Mouse (Mus musculus): Measurements from ENCODE around the gene Amigo2. TPM values are rescaled to one million over a fixed set of nuclear protein-coding genes. Genes with fewer than 3 reads are reported as not detected.

Amigo2 gene
- polyA plus RNA-seq, 1 experiment from 2014 or later: 2.5 TPM

- 75% methylated on average over 9 of the region's 9 CpGs for WGBS
These were observed 33.7 kb upstream of the Amigo2 start for GRCm38 (mm10) chr15:97280776-97281175.

GRCm38 (mm10) chr15:97280131-97280530 lies 33.0 kb upstream of the Amigo2 start:
- no peak for DNase-seq (ENCODE audit: extremely low spot score, low spot score)
- Histone ChIP-seq H3K36me3 (replicated peaks) (no peaks in the 10 kb centered on the region), H3K4me3 (no peak overlapping the region), H3K9me3 (no peaks in the 10 kb centered on the region), H3K27me3 (ENCODE audit: poor library complexity, severe bottlenecking) (peaks cover 16% of the 10 kb centered on the region; the same call in 1 of the 2 replicates), H3K27ac (no peak overlapping the region), H3K4me1 (peaks cover 26% of the 10 kb centered on the region)
- WGBS: 88% methylated on average over 8 of the region's 8 CpGs

More at GRCm38 (mm10) chr15:97280776-97281175, 33.7 kb upstream of the Amigo2 start:
- Histone ChIP-seq H3K27ac (no peak overlapping the region), H3K9me3 (no peaks in the 10 kb centered on the region), H3K4me3 (no peak overlapping the region), H3K36me3 (replicated peaks) (no peaks in the 10 kb centered on the region), H3K4me1 (peaks cover 25% of the 10 kb centered on the region), H3K27me3 (ENCODE audit: poor library complexity, severe bottlenecking) (peaks cover 16% of the 10 kb centered on the region; the same call in 1 of the 2 replicates)
- no peak for DNase-seq (ENCODE audit: extremely low spot score, low spot score)

DNA sequence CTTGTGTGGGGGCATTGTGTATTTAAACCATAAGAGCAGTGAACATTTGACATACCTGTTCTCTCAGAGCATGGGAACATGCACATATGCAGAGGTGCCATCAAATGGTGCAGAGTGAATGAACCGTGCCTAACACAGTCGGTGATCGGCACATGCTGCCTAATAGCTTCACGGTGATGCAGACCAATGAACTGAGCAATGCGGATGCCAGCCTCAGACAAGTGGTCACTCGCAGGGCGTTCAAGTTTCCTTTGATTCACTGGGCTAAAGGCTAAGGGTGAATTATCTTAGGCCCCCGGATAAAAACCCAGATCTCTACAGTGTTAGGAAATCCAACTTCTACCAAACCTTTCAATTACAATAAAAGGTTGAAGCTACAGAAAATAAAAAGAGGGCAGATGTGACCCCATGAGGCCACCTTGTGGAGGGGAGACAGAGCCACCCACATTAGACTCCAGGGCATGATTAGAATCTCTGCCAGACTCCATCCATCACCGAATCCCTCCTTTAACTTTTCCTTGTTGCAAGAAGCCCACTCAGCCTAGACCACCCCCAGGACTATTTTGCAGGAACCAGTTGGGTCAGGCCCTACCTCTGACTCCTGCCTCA lies 31.4 kb upstream of the Amigo2 start:
- no peak overlapping the region for H3K4me3 ChIP-seq
- 97% methylated on average over 9 of the region's 9 CpGs for WGBS
- peaks cover 16% of the 10 kb centered on the region; the same call in 1 of the 2 replicates for H3K27me3 ChIP-seq (ENCODE audit: poor library complexity, severe bottlenecking)
- peaks cover 26% of the 10 kb centered on the region for H3K4me1 ChIP-seq
- no peak overlapping the region for H3K27ac ChIP-seq
- H3K36me3 ChIP-seq (replicated peaks): no peaks in the 10 kb centered on the region
- DNase-seq (ENCODE audit: extremely low spot score, low spot score): no peak
- H3K9me3 ChIP-seq: no peaks in the 10 kb centered on the region

- peaks cover 23% of the 10 kb centered on the region for H3K4me1 ChIP-seq
- DNase-seq (ENCODE audit: extremely low spot score, low spot score): no peak
- 67% methylated on average over 10 of the region's 10 CpGs for WGBS
These were observed 30.2 kb upstream of the Amigo2 start for GRCm38 (mm10) chr15:97277328-97277727.

GRCm38 (mm10) chr15:97276660-97277153 lies 29.6 kb upstream of the Amigo2 start:
- peak; percentile 23 for DNase-seq (ENCODE audit: extremely low spot score, low spot score)
- 0 out of 2 replicates have a peak overlapping the region, but pooled peaks have one; percentile 30 for H3K27ac ChIP-seq

More at GRCm38 (mm10) chr15:97277328-97277727, 30.2 kb upstream of the Amigo2 start:
- Histone ChIP-seq H3K9me3 (no peaks in the 10 kb centered on the region), H3K36me3 (replicated peaks) (no peaks in the 10 kb centered on the region), H3K27me3 (ENCODE audit: poor library complexity, severe bottlenecking) (peaks cover 16% of the 10 kb centered on the region; the same call in 1 of the 2 replicates), H3K27ac (no peak overlapping the region), H3K4me3 (no peak overlapping the region)

GRCm38 (mm10) chr15:97275626-97276395 lies 28.7 kb upstream of the Amigo2 start:
- Histone ChIP-seq H3K27ac (no peak overlapping the region), H3K9me3 (no peaks in the 10 kb centered on the region), H3K36me3 (replicated peaks) (no peaks in the 10 kb centered on the region), H3K4me3 (no peak overlapping the region), H3K27me3 (ENCODE audit: poor library complexity, severe bottlenecking) (peaks cover 16% of the 10 kb centered on the region; the same call in 1 of the 2 replicates), H3K4me1 (peaks cover 24% of the 10 kb centered on the region)
- DNase-seq (ENCODE audit: extremely low spot score, low spot score): no peak
- WGBS: 92% methylated on average over 12 of the region's 12 CpGs

More at GRCm38 (mm10) chr15:97276660-97277153, 29.6 kb upstream of the Amigo2 start:
- Histone ChIP-seq H3K9me3 (no peaks in the 10 kb centered on the region), H3K27me3 (ENCODE audit: poor library complexity, severe bottlenecking) (peaks cover 16% of the 10 kb centered on the region; the same call in 1 of the 2 replicates), H3K4me3 (no peak overlapping the region), H3K36me3 (replicated peaks) (no peaks in the 10 kb centered on the region), H3K4me1 (peaks cover 24% of the 10 kb centered on the region)
- 52% methylated on average over 20 of the region's 20 CpGs for WGBS

DNA sequence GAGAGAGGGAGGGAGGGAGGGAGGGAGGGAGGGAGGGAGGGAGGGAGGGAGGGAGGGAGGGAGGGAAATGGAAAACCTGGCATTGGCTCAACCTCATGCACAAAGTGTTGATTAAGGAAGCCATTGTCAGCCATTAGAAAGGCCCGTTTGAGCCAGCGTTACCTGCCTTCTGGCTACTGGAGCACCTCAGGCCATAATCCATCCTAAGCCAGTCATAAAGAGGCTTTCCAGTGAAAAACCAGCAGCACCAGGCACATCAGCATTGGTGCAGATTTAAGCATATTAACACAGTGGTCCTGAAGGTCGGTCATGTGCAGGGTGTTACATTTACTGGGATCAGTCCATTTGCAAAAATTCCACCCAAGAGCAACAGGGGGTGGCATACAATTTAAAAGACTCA lies 25.7 kb upstream of the Amigo2 start:
- H3K36me3 ChIP-seq (replicated peaks): no peaks in the 10 kb centered on the region
- no peak overlapping the region for H3K4me3 ChIP-seq
- no peaks in the 10 kb centered on the region for H3K9me3 ChIP-seq
- H3K27me3 ChIP-seq (ENCODE audit: poor library complexity, severe bottlenecking): no peaks in the 10 kb centered on the region
- DNase-seq (ENCODE audit: extremely low spot score, low spot score): no peak
- peaks cover 24% of the 10 kb centered on the region for H3K4me1 ChIP-seq
- H3K27ac ChIP-seq: no peak overlapping the region
- 80% methylated on average over 3 of the region's 3 CpGs for WGBS

DNA sequence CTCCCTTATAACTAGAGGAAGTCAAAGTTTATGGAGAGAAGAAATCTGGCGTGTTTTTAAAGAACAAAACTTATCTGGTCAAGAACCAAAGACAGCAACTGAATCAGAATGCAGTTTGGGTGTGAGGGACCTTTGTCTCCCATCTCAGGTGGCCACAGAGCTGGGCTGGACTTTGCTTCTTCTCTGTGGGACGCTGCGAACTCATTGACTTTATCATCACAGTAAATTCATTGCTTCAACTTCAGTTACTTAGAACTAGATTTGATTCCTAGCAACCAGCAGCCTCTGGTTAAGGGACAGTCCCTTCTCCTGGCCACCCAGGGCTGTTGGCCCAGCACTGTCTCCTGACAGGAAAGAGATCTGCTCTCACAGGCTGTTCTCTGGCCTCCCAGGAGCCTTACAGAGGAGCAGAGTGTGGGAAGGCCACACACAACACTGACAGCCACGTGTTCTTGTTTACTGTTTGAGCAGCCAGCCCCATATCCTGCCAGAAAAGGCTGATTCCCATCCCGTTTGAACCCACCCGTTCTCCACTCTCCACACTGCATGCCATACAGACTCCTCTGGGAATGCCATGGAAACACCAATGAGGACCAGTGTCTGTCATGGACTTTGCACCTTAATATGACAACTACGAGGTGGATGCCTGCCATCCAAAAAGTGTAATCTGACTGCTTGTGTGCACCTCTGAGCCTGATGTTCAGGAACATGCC lies 25.1 kb upstream of the Amigo2 start:
- H3K4me3 ChIP-seq: no peak overlapping the region
- 68% methylated on average over 7 of the region's 7 CpGs for WGBS
- peaks cover 20% of the 10 kb centered on the region for H3K4me1 ChIP-seq
- DNase-seq (ENCODE audit: extremely low spot score, low spot score): no peak
- H3K27ac ChIP-seq: no peak overlapping the region
- H3K27me3 ChIP-seq (ENCODE audit: poor library complexity, severe bottlenecking): no peaks in the 10 kb centered on the region
- no peaks in the 10 kb centered on the region for H3K36me3 ChIP-seq (replicated peaks)
- H3K9me3 ChIP-seq: no peaks in the 10 kb centered on the region

GRCm38 (mm10) chr15:97267094-97267695 lies 20.1 kb upstream of the Amigo2 start:
- H3K36me3 ChIP-seq (replicated peaks): no peaks in the 10 kb centered on the region
- 82% methylated on average over 8 of the region's 8 CpGs for WGBS
- no peak for DNase-seq (ENCODE audit: extremely low spot score, low spot score)
- H3K27ac ChIP-seq: no peak overlapping the region
- no peaks in the 10 kb centered on the region for H3K27me3 ChIP-seq (ENCODE audit: poor library complexity, severe bottlenecking)
- H3K4me1 ChIP-seq: peaks cover 3% of the 10 kb centered on the region
- no peak overlapping the region for H3K4me3 ChIP-seq
- no peaks in the 10 kb centered on the region for H3K9me3 ChIP-seq

DNA sequence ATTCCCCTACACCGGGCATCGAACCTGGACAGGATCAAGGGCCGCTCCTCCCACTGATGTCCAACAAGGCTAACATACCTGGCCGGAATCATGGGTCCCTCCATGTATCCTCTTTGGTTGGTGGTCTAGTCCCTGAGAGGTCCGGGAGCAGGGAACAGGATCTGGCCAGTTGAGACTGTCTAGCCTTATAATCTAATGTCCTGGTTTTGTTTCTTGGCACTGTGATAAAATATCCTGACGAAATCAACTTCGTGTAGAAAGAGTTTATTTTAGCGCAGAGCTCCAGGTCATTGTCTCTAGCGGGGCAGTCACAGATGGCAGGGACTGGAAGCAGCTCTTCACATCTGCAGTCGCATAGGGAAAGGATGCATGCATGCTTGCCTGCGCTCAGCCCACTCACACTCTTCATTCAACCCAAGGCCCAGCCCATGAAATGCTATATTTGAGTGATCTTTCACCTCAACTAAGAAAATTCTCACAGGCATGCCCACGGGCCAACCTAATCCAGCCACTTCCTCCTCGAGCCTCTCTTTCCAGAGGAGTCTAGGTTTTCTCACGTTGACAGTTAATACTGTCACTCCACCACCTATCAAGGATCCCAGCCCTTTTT lies 19.3 kb upstream of the Amigo2 start:
- H3K36me3 ChIP-seq (replicated peaks): no peaks in the 10 kb centered on the region
- no peak for DNase-seq (ENCODE audit: extremely low spot score, low spot score)
- 90% methylated on average over 14 of the region's 14 CpGs for WGBS
- no peaks in the 10 kb centered on the region for H3K9me3 ChIP-seq
- H3K4me3 ChIP-seq: no peak overlapping the region
- H3K27me3 ChIP-seq (ENCODE audit: poor library complexity, severe bottlenecking): no peaks in the 10 kb centered on the region
- H3K27ac ChIP-seq: no peak overlapping the region
- H3K4me1 ChIP-seq: no peaks in the 10 kb centered on the region

DNA sequence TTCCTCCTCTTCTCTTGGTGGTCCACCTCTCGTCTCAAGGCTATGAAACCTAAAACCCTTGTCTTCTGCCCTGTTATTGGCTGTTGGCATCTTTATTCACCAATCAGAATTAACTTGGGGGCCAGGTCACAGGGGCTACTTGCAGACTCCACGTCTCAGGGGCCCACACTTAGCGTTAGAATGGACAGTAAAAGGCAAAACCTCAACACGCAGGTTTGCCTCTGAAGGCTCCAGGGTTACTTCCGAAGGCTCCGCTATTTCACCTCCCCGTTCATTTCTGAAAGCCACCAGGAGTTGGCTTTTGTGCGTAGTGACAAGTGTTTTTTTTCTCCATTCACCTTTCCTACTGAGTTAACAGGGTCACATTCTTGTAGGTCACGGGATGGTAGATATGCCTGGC lies 15.2 kb upstream of the Amigo2 start:
- Histone ChIP-seq H3K36me3 (replicated peaks) (no peaks in the 10 kb centered on the region), H3K4me3 (no peak overlapping the region), H3K27me3 (ENCODE audit: poor library complexity, severe bottlenecking) (no peaks in the 10 kb centered on the region), H3K4me1 (no peaks in the 10 kb centered on the region), H3K9me3 (no peaks in the 10 kb centered on the region), H3K27ac (no peak overlapping the region)
- no peak for DNase-seq (ENCODE audit: extremely low spot score, low spot score)
- 74% methylated on average over 9 of the region's 9 CpGs for WGBS
